Mouse (Mus musculus): ENCODE measurements around the gene Slc27a2.
"Not testable (repeated sequence)": the region's sequence is repeated elsewhere in the genome, so short reads cannot be mapped to it uniquely, and the experiment has no call there.

The Slc27a2 gene

GRCm38 (mm10) chr2:126606061-126606687, 54.0 kb downstream of the Slc27a2 start:
- no peak for DNase-seq (ENCODE audit: low read depth)

DNA sequence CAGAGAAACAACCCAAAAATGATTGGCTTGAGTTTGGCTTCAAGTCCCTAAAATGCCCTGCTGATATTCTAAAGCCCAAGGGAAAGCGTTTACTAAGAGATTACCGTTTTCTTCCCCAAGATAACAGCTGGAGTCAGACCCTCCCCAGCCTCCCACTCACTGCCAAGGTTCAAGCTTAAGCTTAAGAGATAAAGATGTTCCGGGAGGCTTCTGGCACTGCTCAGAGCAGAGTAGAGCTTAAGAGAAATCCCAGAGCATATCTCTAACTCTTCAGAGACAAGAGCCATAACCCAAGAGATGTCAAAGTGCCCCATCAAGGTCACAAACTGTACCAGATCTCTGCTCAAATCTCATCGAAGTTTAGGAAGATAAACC, 54.5 kb downstream of the Slc27a2 start:
- no peak for DNase-seq (ENCODE audit: low read depth)

- DNase-seq (ENCODE audit: low read depth): no peak
Observed at GRCm38 (mm10) chr2:126607553-126608203, 55.5 kb downstream of the Slc27a2 start.

DNA sequence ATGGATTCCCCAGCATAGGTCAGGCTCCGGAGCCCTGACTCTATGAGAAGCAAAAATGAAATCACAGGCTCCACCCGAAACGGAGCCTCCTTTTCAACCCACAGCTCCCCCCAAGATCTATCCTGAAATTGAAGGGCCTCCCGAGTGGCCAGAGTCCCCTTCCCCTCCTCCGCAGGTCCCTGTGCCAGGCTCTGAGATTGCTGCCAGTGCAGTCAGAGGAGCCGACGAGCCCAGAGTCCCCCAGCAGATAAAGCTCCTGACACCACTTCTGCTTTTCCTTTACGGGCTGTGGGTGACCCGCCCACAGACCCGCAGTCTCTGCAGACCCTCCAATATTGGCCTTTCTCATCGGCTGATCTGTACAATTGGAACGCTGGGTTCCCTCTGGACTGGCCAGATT, 57.4 kb downstream of the Slc27a2 start:
- not testable (repeated sequence) for DNase-seq (ENCODE audit: low read depth)

DNA sequence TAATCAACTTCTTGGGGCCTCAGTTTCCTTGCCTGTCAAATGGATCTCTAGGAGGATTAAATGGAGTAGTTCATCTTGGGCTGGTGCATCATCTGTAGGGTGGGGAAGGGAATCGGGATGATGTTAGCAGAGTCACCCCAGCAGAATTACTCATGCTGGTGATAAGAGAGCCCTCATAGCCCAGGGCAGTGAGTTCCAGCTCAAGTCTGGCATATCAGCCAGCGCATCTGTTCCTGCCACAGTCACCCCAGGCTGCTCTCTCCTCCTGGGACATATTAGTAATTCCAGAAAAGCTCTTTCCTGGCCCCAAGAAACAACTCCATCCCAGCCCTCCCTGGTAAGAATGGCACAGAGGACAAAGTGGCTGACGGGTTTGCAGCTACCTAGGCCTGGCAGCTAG, 63.1 kb downstream of the Slc27a2 start:
- no peak for DNase-seq (ENCODE audit: low read depth)

GRCm38 (mm10) chr2:126618470-126619179, 66.4 kb downstream of the Slc27a2 start:
- DNase-seq (ENCODE audit: low read depth): no peak

- no peak for DNase-seq (ENCODE audit: low read depth)
Observed at GRCm38 (mm10) chr2:126619249-126619704, 67.1 kb downstream of the Slc27a2 start, which contains the start of gene Hdc. Gene Hdc, minus strand, starts transcription at chr2:126619299.

GRCm38 (mm10) chr2:126622455-126622854, 70.2 kb downstream of the Slc27a2 start:
- DNase-seq (ENCODE audit: low read depth): no peak

GRCm38 (mm10) chr2:126623138-126623537, 70.9 kb downstream of the Slc27a2 start:
- no peak for DNase-seq (ENCODE audit: low read depth)

DNA sequence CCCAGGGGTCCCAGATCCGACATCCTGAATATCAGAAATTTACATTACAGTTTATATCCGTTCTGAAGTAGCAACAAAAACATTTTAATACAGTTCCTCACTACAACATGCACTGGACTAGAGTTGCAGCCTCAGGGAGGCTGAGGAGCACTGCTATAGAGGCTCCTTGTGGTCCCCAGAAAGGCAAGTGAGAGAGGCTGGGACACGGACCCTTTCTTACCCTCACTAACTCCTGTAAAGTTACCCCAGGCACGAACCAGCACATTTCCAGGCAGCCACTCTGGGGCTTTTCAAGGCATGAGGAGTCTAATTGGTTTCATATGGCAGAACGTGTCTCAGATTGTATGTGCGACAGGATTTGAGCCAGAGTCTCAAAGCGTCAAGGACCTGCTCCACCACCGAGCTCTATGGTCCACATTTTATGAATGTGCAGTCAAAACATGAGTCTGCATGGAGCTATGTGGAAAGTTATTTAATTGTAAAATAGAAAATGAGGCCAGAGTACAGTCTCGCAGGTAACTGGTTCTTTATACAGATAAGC, 76.3 kb downstream of the Slc27a2 start:
- DNase-seq (ENCODE audit: low read depth): no peak

DNA sequence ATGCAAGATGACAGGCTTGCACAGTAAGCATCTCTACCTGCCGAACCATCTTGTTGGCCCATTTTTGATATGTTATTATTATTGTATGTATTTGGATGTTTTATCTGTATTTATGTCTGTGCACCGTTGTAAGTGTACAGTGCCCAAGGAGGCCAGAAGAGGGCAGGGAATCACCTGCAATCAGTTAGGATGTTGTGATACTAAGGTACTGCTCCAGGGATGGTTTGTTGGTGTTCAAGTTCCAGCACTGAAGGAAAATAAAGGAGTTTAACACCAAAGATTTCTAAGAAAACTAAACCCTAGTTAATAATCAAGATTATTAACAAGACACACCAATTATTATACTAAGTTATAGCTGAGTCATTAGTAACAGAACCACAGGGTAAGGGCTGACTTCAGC, 81.0 kb downstream of the Slc27a2 start:
- DNase-seq (ENCODE audit: low read depth): no peak

- DNase-seq (ENCODE audit: low read depth): no peak
Observed at GRCm38 (mm10) chr2:126635939-126636823, 84.0 kb downstream of the Slc27a2 start.
